Mouse (Mus musculus) frontal cortex, postnatal 36 days (tissue): Measurements from ENCODE around the gene Isg20.
A peak's percentile ranks its signal among the peaks of the same experiment; 100 is the strongest.

Source experiments
- DNase-seq, 2 experiments: peaks; one replicate each; pipeline ENCODE4 v3.0.0; 2022; ENCODE audit warnings: low spot score in 2 of 2

Gene Isg20

DNA sequence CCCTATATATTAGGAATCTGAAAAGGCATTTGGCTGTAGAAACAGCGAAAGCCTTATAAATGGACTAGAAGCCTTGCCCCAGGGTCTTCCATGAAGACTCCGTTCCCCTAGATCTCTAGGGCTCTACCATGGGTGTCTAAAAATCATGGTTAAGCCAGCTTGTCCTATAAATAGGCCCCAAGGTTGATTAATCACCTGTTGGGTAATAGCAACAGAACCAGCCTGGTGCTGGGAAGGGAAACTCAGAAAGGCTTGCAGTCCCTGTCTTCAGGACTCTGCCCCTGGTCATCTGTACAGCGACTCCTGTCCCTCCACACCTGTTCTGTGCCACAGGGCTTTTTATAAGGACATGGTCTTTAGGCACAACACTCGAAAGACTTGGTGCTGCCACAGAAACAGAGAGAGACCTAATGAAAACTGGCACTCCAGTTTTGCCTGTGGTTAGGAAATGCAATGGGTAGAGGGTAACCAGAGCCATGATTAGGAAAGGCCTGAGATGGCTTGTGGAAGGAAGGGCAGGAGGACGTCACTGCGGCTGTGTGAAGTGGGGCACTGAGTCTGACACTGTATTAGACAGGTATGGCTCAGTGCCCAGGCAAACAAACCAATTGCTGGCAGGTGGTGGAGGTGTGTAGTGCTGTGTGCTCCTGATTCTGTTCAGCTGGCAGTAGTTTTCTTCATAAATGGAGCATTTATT lies 9.9 kb upstream of the Isg20 start:
- no peak for DNase-seq

DNA sequence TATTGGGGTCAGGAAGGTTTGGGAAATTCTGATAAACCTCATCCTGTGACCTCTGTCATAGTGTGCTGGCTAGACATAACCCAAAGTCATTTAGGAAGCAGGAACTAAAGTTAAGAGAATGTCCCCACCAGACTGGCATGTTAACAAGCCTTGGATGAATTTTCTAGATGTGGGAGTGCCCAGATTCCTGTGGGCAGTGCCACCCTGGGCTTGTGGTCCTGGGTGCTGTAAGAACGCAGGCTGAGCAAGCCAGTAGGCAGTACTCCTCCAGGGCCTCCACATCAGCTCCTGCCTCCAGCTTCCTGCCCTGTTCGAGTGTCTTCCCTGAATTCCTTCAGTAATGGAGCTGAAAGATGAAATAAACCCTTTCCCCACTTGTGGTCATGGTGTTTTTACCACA lies 9.0 kb upstream of the Isg20 start:
- DNase-seq = no peak

- DNase-seq = no peak
Measured at GRCm38 (mm10) chr7:78909026-78909425, 4.2 kb upstream of the Isg20 start.

DNA sequence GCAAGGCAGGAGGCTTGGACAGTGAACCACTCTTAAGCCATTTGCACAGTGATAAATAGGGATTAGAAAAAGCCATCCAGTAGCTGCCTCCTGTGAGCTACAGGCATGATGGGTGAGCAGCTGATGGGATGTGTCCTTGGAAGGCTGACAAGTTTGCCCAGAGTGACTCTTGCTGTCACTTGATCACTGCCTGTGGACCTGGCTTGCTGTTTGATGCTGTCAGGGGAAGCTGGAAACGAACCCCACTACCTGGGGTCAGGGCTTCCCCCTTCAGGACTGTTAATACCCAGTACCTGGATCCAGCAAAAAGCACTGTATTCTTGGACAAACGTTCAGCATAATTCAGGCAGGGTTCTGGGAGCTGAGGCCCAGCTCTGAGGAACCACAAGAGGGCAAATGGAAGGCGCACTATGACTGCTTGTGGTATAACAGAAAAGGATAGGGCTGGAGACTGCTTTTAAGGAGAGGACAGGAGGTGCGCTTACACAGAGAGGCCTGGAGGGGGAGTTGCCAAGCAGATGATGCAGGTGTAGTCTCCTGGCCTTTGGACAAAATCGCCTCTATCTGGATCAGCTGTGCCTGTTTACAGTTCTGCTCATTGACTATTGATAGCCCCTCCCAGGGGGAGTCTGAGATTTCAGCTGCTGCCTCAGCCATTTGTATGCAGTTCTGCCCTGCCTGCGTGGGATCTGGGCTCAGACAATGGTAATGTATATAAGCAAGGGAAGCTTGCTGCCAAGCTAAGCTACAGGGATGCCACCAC lies 2.7 kb upstream of the Isg20 start:
- DNase-seq = no peak

DNA sequence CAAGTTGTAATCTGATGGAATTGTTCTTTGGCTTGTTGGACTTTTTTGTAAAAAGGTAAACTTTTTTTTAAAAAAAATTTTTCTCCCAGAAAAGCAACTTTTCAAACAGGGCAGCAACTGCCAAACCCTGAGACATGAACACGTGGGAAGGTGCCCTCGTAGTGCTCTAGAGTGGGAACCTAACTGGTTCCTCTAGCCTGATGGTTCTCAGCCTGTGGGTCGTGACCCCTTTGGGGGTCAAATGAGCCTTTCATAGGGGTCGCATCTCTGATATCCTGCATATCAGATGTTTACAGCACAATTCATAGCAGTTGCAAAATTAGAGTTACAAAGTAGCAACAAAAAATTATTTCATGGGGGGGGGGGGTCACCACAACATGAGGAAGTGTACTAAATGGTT lies 2.0 kb upstream of the Isg20 start:
- no peak for DNase-seq

- no peak for DNase-seq
Measured at GRCm38 (mm10) chr7:78912253-78912973, 811 bp upstream of the Isg20 start.

GRCm38 (mm10) chr7:78913649-78914544 lies 673 bp downstream of the Isg20 start:
- DNase-seq = no peak

DNA sequence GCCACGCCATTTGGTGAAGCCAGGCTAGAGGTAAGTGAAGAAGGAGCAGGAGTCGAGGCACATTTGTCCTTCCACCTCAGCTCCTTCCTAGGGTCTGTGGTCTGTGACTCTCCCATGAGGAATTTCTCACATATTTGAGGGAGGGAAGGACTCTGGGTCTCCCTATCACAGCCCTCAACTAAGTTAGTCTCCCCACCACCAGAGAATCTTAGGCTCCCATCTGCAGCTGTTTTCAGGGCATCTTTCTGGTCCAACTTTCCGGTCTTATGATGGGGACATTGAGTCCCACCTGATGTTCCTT lies 1.3 kb downstream of the Isg20 start:
- DNase-seq = no peak

DNA sequence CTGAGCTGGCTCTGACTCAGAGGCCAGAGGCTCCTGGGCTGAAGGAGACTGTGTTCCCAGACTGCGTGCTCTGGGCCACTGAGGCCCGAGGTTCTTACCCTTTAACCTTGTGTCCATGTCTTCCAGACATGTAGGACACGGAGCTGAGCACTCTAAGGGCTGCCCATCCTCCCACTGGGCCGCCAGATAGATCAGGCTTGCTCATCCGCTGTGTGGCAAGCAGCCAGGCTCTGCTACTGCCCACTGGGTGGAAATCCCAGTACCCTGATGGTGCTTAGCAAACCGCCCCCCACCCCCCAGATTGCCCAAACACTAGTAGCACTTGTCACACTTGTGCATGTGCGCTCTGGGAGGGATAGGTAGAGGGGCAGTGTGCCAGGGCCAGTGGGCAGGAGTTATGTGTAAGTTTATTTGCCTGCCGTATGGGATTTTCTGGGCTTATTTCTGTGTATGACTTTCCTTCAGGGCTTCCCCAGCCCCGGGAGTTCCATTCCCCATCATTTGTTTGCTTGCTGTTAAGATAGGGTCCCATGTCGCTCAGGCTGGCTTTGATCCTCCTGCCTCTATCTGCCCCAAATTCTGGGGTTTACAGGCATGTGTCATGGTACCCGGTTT lies 1.8 kb downstream of the Isg20 start:
- DNase-seq = no peak

DNA sequence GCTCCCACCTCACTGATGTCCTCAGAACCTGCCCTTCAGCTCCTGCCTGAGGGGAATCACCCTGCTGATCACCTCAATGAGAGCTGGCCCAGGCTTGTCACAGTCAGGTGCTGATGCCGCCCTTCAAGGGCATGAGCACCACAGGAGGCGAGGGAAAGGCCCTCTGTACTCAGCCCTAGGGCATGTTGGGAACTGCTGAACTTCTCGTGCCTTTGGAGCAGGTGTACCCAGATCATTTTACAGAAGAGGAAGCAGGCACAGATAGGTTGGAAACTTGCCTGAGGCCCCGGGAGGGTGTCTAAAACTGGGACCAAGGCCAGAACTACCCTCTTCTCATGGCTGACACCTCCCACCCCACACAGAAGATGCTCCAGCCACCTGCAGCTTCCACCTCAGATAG lies 5.5 kb downstream of the Isg20 start:
- DNase-seq = no peak

DNA sequence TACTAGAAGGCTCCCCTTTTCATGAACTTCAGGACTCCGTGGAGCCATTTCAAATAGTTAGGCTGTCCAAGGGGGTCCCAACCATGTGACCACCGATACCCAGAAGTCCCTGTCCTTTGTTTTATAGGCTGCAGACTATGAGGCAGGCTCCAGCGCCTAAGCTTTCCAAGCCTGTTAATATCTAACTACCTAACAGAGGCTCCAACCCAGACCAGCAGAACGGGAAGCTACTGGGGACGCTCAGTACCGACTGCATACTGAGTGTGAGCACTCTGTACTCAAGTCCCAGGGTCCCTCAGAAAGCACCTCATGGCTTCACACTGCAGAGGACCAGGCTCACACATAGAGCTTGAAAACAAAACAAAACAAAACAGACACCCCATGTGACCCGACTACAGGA lies 9.3 kb downstream of the Isg20 start:
- no peak for DNase-seq

- peak; percentile 54 to 71 for DNase-seq
Measured at GRCm38 (mm10) chr7:78924300-78924699, 11.1 kb downstream of the Isg20 start.

DNA sequence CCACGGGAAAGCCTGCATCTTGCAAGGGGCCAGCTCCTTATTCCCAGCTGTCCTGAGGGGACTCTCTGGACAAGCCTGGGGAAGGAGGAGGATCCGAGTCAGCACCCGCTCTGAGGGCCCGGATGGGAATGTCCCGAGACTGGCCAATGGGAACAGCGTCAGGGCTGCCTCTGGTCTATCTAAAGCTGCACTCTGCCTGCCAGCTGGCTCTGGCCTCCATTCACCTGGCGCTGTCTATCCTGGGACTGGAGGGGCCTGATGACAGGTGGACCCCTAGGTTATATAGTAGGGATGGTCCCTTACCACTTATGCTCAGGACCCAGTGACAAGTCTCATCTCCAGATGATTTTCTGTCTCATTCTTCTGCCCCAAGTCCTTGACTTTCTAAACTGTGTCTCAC lies 11.6 kb downstream of the Isg20 start:
- DNase-seq = no peak

GRCm38 (mm10) chr7:78925680-78926079 lies 12.5 kb downstream of the Isg20 start:
- no peak for DNase-seq

DNA sequence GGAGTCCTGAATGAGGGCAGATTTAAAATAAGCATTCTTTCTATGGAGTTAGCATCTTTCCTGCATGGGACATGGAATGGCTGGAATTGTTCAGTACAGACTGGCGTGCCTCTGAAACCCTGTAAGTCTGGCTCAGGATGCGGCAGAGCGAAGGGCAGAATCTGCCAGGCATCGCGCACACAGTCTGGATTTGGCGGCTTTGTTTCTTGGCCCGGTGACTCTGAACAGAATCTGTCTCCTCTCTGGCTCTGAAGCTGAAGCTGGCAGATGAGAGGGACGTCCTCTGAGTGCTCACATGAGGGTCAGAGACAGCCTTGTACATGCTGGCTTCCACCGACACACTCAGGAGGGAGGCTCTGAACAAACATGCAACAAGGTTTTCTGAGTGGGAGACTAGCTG lies 12.9 kb downstream of the Isg20 start:
- no peak for DNase-seq

DNA sequence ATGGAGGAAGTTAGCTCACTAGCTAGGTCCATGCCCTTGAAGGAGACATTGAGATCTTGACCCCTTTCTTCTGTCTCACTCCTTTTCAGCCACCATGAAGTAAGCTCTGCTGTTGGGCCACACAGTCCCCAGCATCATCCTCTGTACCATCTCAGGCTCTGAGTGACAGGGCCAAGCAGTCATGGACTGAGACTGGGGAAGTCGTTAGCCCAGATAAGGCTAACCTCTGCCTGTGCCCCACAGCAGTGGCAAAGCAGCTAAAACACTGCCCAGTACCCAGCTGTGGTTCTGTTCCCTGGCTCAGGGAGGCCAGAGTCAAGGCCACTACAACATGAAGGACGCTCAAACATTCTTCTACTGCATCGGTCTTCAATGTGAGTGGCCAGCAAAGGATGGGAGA lies 14.0 kb downstream of the Isg20 start:
- DNase-seq = no peak

GRCm38 (mm10) chr7:78938957-78939602 lies 25.9 kb downstream of the Isg20 start:
- DNase-seq = no peak

- no peak for DNase-seq
Measured at GRCm38 (mm10) chr7:78940971-78941370, 27.7 kb downstream of the Isg20 start.

DNA sequence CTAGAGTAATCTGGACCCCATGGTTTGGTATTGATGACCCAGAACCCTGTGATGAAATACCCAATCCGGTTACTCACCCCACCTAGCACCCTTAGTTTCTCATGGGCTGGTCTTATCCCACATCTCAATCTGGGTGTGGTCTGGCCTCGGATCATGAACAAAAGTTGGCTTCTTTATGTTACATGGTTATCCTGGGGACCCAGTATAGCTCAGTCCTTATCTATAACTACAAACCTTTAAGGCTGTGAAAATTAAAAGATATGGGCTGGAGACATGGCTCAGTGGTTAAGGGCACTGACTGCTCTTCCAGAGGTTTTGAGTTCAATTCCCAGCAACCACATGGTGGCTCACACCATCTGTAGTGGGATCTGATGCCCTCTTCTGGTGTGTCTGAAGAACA lies 29.3 kb downstream of the Isg20 start:
- DNase-seq = no peak

DNA sequence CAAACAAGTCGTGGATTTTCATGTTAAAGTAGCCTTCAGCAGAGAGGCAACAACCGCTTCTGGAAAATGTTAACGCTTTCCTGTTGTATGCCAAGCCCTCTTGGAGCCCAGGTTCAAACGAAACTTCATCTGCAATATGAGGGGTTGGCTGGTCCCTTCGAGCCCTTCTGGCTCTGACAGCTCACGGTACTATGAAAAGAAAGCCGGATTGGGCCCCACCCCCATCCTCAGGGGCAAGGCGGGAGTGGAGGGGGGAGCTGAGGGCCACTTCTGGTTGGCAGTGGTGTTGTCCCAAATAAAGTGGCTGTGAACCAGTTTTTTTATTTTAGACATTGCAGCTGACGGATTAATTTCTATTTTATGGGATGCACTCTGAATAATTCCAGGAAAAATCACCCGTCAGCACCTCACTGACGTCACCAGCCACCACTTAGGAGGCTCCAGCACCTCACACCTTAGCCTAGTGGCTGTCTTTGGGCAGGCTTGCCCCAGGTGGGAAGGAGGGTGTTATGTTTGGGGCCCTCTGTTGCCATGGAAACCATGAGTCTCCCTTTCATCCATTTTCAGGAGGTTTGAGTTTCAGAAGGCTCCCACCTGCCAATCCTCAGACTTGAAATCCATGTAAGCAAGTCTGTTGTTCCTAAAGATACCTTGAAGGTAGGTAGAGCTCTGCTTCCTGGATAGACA lies 40.8 kb downstream of the Isg20 start:
- DNase-seq = no peak

DNA sequence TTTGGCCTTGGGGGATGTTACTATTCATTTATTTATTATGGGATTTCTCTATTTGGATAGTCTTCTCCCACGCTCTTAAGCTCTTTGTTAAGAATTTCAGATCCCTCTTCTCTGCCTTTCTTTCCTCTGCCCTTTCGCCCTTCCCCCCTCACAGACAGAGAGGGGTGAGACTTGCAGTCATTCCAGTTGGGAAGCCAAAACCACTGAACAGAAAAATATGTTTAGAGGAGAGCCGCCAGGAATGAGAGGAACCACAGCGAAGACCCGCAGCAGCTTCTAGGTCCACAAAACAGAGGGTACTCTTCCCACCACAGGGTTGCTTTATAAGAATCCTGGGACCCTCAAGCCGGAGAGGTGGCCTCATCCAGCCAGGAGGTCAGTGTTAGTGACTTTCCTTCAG lies 41.4 kb downstream of the Isg20 start:
- no peak for DNase-seq
